Mouse (Mus musculus): ENCODE measurements around the gene Camkmt.

The Camkmt gene

DNA sequence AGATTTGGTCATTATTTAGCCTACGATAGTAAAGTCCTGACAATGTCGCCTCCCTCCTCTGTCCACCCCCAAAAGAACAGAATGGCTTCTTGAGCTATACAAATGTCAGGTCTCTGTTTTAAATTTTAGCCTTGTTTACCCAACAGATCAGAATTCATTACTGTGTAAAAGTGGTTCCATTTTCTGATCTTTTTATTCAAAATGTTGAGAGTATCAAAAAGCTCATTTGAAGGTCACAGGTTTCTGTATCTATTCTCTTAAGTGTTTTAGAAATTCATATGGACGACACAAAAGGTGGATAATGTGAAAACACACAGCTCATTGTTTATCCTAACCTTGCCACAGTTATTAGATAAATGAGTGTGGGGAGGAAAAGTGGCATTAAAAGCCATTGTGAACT lies 397.2 kb downstream of the Camkmt start:
- in situ Hi-C loops (cut with MboI; ENCODE audit: low sequenced_read_pairs) = no loop called here

- in situ Hi-C loops (cut with MboI; ENCODE audit: low sequenced_read_pairs) = no loop called here
These were observed 398.5 kb downstream of the Camkmt start for GRCm38 (mm10) chr17:85488601-85489487.

DNA sequence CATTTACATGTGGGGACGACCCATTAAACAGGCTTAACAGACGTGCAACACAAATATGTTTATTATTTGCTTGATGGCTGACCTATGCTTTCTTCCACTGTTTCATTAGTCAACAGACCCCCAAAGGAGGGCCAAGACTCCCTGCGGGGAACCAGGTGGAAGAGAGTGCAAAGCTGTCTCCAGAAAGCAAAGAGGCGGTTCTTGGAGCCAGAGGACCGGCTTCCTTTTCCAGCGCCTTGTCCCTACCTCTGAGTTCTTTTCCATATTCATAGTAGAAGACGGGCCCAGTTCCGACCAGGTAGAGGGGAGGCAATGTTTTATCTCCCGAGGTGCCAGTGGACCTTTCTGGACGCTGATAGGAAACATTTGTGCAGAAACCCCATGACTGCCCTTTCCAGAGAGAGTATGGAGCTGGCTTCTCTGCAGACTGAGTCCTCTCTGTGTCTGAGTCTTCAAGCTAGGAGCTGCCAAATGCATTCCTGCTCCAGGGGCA lies 399.2 kb downstream of the Camkmt start:
- in situ Hi-C loops (cut with MboI; ENCODE audit: low sequenced_read_pairs) = no loop called here

GRCm38 (mm10) chr17:85491491-85491890 lies 401.1 kb downstream of the Camkmt start:
- in situ Hi-C loops (cut with MboI; ENCODE audit: low sequenced_read_pairs) = no loop called here

- in situ Hi-C loops (cut with MboI; ENCODE audit: low sequenced_read_pairs) = no loop called here
These were observed 403.2 kb downstream of the Camkmt start for GRCm38 (mm10) chr17:85493521-85493920.

GRCm38 (mm10) chr17:85495012-85495754 lies 404.8 kb downstream of the Camkmt start:
- in situ Hi-C loops (cut with MboI; ENCODE audit: low sequenced_read_pairs) = no loop called here

DNA sequence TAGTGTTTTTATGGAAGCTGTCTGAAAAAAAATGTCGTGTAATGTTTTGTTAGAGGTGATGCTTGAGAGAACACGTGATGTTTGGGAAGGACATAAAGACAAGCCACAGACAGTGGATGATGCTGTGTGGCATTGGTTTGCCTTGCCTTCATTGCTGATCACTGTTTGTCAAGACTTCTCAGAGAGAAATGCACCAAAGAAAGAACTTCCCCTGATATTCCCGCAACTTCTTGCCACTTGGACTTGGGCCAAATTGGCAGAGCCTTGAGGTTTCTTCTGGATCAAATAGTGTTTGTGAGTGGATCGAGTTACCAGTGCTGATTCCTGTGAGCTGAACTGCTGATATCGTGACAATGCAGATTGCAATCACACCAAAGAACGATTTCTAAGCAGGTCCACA lies 405.5 kb downstream of the Camkmt start:
- in situ Hi-C loops (cut with MboI; ENCODE audit: low sequenced_read_pairs) = no loop called here

DNA sequence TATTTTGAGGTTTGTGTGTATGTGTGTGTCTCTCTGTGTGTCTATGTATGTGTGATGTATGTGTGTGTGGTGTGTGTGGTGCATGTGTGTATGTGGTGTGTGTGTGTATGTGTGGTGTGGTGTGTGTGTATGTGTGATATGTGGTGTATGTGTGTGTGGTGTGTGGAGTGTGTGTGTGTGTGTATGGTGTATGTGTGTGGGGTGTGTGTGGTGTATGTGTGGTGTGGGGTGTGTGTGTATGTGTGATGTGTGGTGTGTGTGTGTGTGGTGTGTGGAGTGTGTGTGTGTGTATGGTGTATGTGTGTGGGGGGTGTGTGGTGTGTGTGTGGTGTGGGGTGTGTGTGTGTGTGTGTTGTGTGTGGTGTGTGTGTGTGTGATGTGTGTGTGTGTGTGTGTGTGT lies 414.5 kb downstream of the Camkmt start:
- in situ Hi-C loops (cut with MboI; ENCODE audit: low sequenced_read_pairs) = no loop called here

GRCm38 (mm10) chr17:85506206-85507088 lies 416.1 kb downstream of the Camkmt start:
- in situ Hi-C loops (cut with MboI; ENCODE audit: low sequenced_read_pairs) = no loop called here

DNA sequence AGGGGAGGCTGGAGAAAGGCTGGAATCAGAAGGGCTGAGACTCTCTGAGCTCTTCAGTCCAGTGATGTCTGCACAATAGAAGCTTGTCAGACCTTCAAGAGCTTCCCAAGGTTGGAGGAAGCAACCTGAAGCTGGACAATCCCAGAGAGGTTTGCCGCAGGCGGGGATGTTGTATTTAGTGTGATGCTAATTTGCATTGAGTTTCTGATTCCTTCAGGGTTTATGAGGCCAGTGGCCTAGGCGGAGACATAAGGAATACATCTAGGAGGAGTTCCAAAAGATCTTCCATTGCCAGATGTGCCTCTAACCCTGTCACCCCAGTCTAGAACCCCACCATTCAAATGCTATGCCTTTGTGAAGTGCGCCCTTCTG lies 416.7 kb downstream of the Camkmt start:
- in situ Hi-C loops (cut with MboI; ENCODE audit: low sequenced_read_pairs) = no loop called here

Measured in CH12F3 (cell line).